Mouse (Mus musculus): ENCODE results near the gene Nepro. TPM values are rescaled to one million over a fixed set of nuclear protein-coding genes. Genes with fewer than 3 reads are reported as not detected.

Gene Nepro
- polyA plus RNA-seq, 1 experiment, result 4.6 TPM

DNA sequence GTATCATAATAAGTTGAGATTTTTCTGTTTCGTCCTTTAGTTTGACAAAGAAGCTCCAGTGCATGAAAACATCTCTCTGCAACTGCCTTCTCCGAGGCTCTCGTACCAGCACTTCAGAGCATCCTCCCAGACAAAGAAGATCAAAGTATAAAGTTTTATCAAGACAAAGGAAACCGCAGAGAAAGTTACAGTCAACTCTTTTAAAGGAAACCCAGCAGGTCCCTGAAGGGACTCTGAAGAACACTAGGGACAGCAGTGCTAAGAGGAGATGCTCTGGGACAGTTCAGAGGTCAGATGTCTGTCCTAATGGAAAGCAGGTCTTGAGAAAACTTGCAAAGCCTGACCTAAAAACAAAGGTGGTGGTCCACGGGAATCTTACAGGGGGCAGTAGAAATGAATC, 11.6 kb downstream of the Nepro start:
- H3K4me3 ChIP-seq (replicated peaks; ENCODE audit: control insufficient read depth, low read depth, low read length), result no peak overlapping the region
- no peaks in the 10 kb centered on the region for H3K4me1 ChIP-seq (ENCODE audit: control insufficient read depth, insufficient read depth, low read length)
- no peak overlapping the region for H3K27ac ChIP-seq (ENCODE audit: control insufficient read depth, insufficient read depth, low read depth, low read length, poor library complexity)
- WGBS, result 87% methylated on average over 5 of the region's 5 CpGs
- TF ChIP-seq POLR2A (IDR thresholded peaks at IDR 0.05; ENCODE audit: borderline replicate concordance, control insufficient read depth, low read depth, low read length) (no peak), CTCF (IDR thresholded peaks at IDR 0.05; ENCODE audit: control insufficient read depth, insufficient read depth, low read length) (no peak)

DNA sequence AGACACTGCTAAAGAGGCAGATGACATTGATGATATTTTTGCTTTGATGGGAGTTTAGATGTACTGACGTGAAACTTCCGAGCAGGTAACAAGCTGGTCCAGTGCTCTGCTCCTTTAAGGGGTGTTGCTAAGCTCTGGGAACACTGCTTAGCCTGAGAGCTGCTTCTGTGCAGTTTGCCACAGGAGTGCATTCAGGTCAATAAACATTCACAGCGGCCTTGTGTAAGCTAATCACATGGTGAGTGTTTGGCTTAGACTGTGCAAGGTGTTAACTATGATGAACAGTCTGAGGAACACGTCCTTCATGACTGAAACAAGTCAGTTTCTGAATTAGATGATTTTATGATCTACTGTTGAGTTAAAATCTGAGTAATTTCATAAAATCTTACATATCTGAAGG, 12.0 kb downstream of the Nepro start:
- Histone ChIP-seq H3K4me1 (ENCODE audit: control insufficient read depth, insufficient read depth, low read length) (no peaks in the 10 kb centered on the region), H3K27ac (ENCODE audit: control insufficient read depth, insufficient read depth, low read depth, low read length, poor library complexity) (no peak overlapping the region), H3K4me3 (replicated peaks; ENCODE audit: control insufficient read depth, low read depth, low read length) (no peak overlapping the region)
- no peak for TF ChIP-seq CTCF (IDR thresholded peaks at IDR 0.05; ENCODE audit: control insufficient read depth, insufficient read depth, low read length)
- TF ChIP-seq POLR2A (IDR thresholded peaks at IDR 0.05; ENCODE audit: borderline replicate concordance, control insufficient read depth, low read depth, low read length), result no peak
- WGBS, result 86% methylated on average over 4 of the region's 4 CpGs

DNA sequence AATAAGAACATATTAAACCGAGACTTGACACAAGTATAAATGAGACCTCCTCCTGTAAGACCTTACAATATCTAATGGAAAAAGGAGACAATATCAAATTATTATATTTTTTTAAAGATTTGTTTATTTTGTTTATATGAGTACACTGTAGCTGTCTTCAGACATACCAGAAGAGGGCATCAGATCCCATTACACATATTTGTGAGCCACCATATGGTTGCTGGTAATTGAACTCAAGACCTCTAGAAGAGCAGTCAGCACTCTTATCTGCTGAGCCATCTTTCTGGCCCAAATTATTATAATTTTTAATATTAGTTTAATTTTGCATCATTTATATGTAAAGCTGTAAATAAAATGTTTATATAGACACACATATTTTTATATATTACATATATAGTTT, 18.7 kb downstream of the Nepro start:
- 90% methylated on average over 1 of the region's 1 CpGs for WGBS
- no peak overlapping the region for H3K27ac ChIP-seq (ENCODE audit: control insufficient read depth, insufficient read depth, low read depth, low read length, poor library complexity)
- TF ChIP-seq CTCF (IDR thresholded peaks at IDR 0.05; ENCODE audit: control insufficient read depth, insufficient read depth, low read length), result no peak
- no peak for TF ChIP-seq POLR2A (IDR thresholded peaks at IDR 0.05; ENCODE audit: borderline replicate concordance, control insufficient read depth, low read depth, low read length)
- no peaks in the 10 kb centered on the region; the same call in 1 of the 2 replicates for H3K4me1 ChIP-seq (ENCODE audit: control insufficient read depth, insufficient read depth, low read length)
- H3K4me3 ChIP-seq (replicated peaks; ENCODE audit: control insufficient read depth, low read depth, low read length), result no peak overlapping the region

DNA sequence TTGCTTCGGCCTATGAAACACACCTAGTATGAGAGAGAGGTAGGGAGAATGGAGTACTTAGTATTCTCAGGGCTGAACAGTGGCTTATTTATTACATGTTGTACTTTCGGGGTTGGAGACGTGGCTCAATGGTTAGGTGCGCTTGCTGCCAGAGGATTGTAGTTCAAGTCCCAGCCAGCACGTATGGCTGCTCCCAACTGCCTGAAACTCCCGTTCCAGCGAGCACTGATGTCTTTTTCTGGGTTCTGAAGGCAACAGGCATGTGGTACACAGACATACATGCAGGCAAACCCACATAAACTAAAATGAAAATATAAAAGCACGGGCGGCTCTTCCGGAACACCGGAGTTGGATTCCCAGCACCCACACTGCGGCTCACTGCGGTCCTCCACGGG, 21.4 kb downstream of the Nepro start:
- peak overlapping the region; percentile 87 for H3K27ac ChIP-seq (ENCODE audit: control insufficient read depth, insufficient read depth, low read depth, low read length, poor library complexity)
- WGBS, result 7% methylated on average over 14 of the region's 14 CpGs
- no peak for TF ChIP-seq CTCF (IDR thresholded peaks at IDR 0.05; ENCODE audit: control insufficient read depth, insufficient read depth, low read length)
- TF ChIP-seq POLR2A (IDR thresholded peaks at IDR 0.05; ENCODE audit: borderline replicate concordance, control insufficient read depth, low read depth, low read length), result no peak
- no peaks in the 10 kb centered on the region; the same call in 1 of the 2 replicates for H3K4me1 ChIP-seq (ENCODE audit: control insufficient read depth, insufficient read depth, low read length)
- H3K4me3 ChIP-seq (replicated peaks; ENCODE audit: control insufficient read depth, low read depth, low read length), result peak overlapping the region; percentile 89

DNA sequence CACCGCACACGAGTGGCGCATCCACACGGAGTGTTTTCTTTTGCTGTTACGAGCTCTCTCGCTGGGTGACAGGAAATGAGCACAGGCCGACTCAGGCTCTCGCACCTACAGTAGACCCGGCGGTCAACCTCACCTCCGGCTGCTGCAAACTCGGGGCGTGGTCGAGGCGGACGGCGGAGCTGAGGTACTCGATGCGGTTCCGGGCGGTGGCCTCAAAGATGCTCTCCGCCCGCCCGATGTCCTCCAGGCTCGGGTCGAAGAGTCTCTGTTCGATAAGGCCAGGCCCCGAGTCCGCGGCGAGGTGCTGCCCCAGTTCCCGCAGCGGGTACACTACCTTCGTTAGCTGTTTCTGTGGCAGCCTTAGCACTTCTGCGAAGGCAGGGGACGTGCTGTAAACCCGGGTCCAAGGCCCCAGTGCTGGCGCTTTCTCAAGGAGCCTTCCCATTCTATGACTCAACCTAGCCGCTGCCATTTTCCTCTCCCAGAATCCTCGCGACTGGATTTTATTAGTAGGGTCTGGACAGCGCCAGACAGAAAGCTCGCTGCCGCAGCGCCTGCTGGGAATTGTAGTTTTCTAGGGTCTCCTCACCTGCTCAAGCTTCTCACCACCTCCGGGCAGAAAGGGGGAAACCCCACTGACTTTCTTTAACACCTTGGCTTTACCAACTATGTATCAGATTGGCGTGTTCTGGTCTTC, 21.9 kb downstream of the Nepro start, which contains the start of gene Gtpbp8:
Gene Gtpbp8, minus strand, starts transcription at position 498 of the 697 bp plus-strand sequence.
- Histone ChIP-seq H3K27ac (ENCODE audit: control insufficient read depth, insufficient read depth, low read depth, low read length, poor library complexity) (peak within 1 kb of the TSS; percentile 87), H3K4me3 (replicated peaks; ENCODE audit: control insufficient read depth, low read depth, low read length) (peak within 1 kb of the TSS; percentile 89), H3K4me1 (ENCODE audit: control insufficient read depth, insufficient read depth, low read length) (no peaks in the 10 kb centered on the region; the same call in 1 of the 2 replicates)
- WGBS, result under 1% methylated on average over 47 of the region's 47 CpGs
- TF ChIP-seq CTCF (IDR thresholded peaks at IDR 0.05; ENCODE audit: control insufficient read depth, insufficient read depth, low read length) (no peak), POLR2A (IDR thresholded peaks at IDR 0.05; ENCODE audit: borderline replicate concordance, control insufficient read depth, low read depth, low read length) (peak; percentile 16; the same call in 1 of the 2 replicates)

DNA sequence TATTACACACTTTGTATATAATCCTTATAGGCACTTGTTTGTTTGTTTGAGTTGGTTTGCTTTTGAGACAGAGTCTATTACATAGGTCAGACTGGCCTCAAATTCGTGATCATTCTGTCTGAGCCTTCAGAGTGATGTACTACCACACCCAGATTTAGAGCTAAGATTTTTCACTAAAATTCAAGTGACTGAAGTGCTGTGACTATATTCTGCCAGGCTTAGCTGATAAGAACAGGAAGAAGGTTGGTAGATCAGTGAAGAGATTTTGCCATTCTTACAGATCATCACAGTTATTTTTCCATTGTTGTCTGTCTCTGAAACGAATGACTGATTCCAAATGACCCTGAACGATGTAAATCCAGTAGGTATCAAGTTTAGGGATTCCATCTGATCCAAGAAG, 23.9 kb downstream of the Nepro start:
- Histone ChIP-seq H3K4me1 (ENCODE audit: control insufficient read depth, insufficient read depth, low read length) (no peaks in the 10 kb centered on the region; the same call in 1 of the 2 replicates), H3K27ac (ENCODE audit: control insufficient read depth, insufficient read depth, low read depth, low read length, poor library complexity) (no peak overlapping the region), H3K4me3 (replicated peaks; ENCODE audit: control insufficient read depth, low read depth, low read length) (no peak overlapping the region)
- no peak for TF ChIP-seq POLR2A (IDR thresholded peaks at IDR 0.05; ENCODE audit: borderline replicate concordance, control insufficient read depth, low read depth, low read length)
- no peak for TF ChIP-seq CTCF (IDR thresholded peaks at IDR 0.05; ENCODE audit: control insufficient read depth, insufficient read depth, low read length)
- 51% methylated on average over 3 of the region's 3 CpGs for WGBS

DNA sequence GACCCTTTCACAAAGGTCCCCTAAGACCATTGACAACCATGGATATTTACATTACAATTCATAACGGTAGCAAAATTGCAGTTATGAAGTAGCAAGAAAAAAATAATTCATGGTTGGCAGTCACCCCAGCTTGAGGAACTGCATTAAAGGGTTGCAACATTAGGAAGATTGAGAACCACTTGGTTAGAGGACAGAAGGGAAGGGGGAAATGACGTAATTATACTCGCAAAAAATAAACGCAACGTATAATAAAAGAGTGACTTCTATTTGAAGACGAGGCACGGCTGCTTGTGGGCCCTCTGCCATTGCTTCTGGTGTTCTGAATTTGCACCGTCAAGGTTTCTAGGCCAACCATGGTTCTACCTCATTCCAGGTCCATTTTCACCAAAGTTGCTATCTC, 33.6 kb downstream of the Nepro start:
- H3K27ac ChIP-seq (ENCODE audit: control insufficient read depth, insufficient read depth, low read depth, low read length, poor library complexity), result no peak overlapping the region
- H3K4me3 ChIP-seq (replicated peaks; ENCODE audit: control insufficient read depth, low read depth, low read length), result peak overlapping the region; percentile 42
- H3K4me1 ChIP-seq (ENCODE audit: control insufficient read depth, insufficient read depth, low read length), result no peaks in the 10 kb centered on the region
- WGBS, result 10% methylated on average over 8 of the region's 8 CpGs
- no peak for TF ChIP-seq CTCF (IDR thresholded peaks at IDR 0.05; ENCODE audit: control insufficient read depth, insufficient read depth, low read length)
- no peak for TF ChIP-seq POLR2A (IDR thresholded peaks at IDR 0.05; ENCODE audit: borderline replicate concordance, control insufficient read depth, low read depth, low read length)

DNA sequence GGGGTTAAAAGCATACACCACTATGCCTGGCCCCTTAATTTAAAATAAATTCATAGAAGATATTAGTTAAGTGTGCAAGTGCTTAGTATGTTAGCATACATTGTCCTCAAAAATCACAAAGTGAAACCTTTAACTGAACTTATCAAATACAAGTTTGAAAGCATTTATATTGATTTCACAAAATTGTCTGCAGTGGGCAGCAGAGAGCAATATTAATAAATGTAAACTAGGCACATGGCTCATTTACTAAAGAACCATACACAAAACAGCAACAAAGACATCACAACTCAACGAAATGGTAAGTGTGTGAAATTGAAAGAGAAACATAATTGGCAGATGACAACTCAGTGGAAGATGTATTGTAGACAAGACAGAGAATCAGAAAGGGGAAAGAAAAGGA, 37.7 kb downstream of the Nepro start:
- WGBS, result 0% methylated on average over 1 of the region's 1 CpGs
- no peak for TF ChIP-seq CTCF (IDR thresholded peaks at IDR 0.05; ENCODE audit: control insufficient read depth, insufficient read depth, low read length)
- TF ChIP-seq POLR2A (IDR thresholded peaks at IDR 0.05; ENCODE audit: borderline replicate concordance, control insufficient read depth, low read depth, low read length), result no peak

More for the DNA sequence above, 37.7 kb downstream of the Nepro start:
- H3K27ac ChIP-seq (ENCODE audit: control insufficient read depth, insufficient read depth, low read depth, low read length, poor library complexity), result no peak overlapping the region
- H3K4me3 ChIP-seq (replicated peaks; ENCODE audit: control insufficient read depth, low read depth, low read length), result no peak overlapping the region
- H3K4me1 ChIP-seq (ENCODE audit: control insufficient read depth, insufficient read depth, low read length), result no peaks in the 10 kb centered on the region; the same call in 1 of the 2 replicates
